Mouse (Mus musculus): Measurements from ENCODE around the gene Tox2. TPM values are rescaled to one million over a fixed set of nuclear protein-coding genes. Genes with fewer than 3 reads are reported as not detected.

The Tox2 gene
- polyA plus RNA-seq, 1 experiment from 2014 or later, result 20.3 TPM

GRCm38 (mm10) chr2:163370175-163370574, 167.2 kb downstream of the Tox2 start:
- H3K9ac ChIP-seq (ENCODE audit: low read length), result no peak overlapping the region
- H3K36me3 ChIP-seq (ENCODE audit: control insufficient read depth, insufficient read depth, low read length), result no peaks in the 10 kb centered on the region
- H3K9me3 ChIP-seq (ENCODE audit: control insufficient read depth, low read length), result no peaks in the 10 kb centered on the region
- WGBS, result 49% methylated on average over 4 of the region's 4 CpGs
- ATAC-seq (ENCODE audit: insufficient read depth, low FRiP score, low TSS enrichment) (no peak), DNase-seq (ENCODE audit: low spot score) (no peak)
- H3K4me2 ChIP-seq (ENCODE audit: low read depth), result no peak overlapping the region
- H3K27me3 ChIP-seq (ENCODE audit: control insufficient read depth, insufficient read depth, low read length), result peaks cover 12% of the 10 kb centered on the region
- no peak overlapping the region for H3K27ac ChIP-seq (ENCODE audit: low read depth, low read length)
- no peak overlapping the region for H3K4me3 ChIP-seq (ENCODE audit: low read depth, low read length)
- H3K4me1 ChIP-seq (ENCODE audit: control insufficient read depth, insufficient read depth, low read length), result no peaks in the 10 kb centered on the region

DNA sequence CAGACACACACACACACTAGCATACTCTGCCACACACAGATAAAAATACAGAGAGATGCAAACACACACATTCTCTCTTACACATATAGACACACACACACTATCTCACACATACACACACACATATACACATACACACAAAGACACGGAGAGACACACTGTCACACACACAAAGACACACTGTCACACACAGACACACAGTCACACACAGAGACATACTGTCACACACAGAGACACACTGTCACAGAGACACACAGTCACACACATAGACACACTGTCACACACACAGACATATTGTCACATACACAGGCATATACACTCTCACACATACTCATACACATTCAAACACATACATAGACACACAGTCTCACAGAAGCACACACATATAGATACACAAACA, 169.7 kb downstream of the Tox2 start:
- H3K27ac ChIP-seq (ENCODE audit: low read depth, low read length), result no peak overlapping the region
- no peaks in the 10 kb centered on the region for H3K36me3 ChIP-seq (ENCODE audit: control insufficient read depth, insufficient read depth, low read length)
- H3K4me1 ChIP-seq (ENCODE audit: control insufficient read depth, insufficient read depth, low read length), result no peaks in the 10 kb centered on the region
- no peak overlapping the region for H3K9ac ChIP-seq (ENCODE audit: low read length)
- WGBS, result 87% methylated on average over 1 of the region's 1 CpGs
- no peak overlapping the region for H3K4me3 ChIP-seq (ENCODE audit: low read depth, low read length)
- peaks cover 27% of the 10 kb centered on the region for H3K27me3 ChIP-seq (ENCODE audit: control insufficient read depth, insufficient read depth, low read length)
- ATAC-seq (ENCODE audit: insufficient read depth, low FRiP score, low TSS enrichment), result no peak
- DNase-seq (ENCODE audit: low spot score), result no peak
- no peak overlapping the region for H3K4me2 ChIP-seq (ENCODE audit: low read depth)
- H3K9me3 ChIP-seq (ENCODE audit: control insufficient read depth, low read length), result no peaks in the 10 kb centered on the region

Other genes with a start within 250 kb of the Tox2 start
- gene Sgk2, start 215.8 kb upstream of the Tox2 start, polyA plus RNA-seq (2014; fragmentation: Nextera tagmentation; extraction: Ambion mirVana), result not detected in 2 replicates
- gene Ift52, start 185.8 kb upstream of the Tox2 start, polyA plus RNA-seq (2014; fragmentation: Nextera tagmentation; extraction: Ambion mirVana), result 52.8 and 55.3 TPM in 2 replicates
- gene Mybl2, start 148.4 kb upstream of the Tox2 start, polyA plus RNA-seq (2014; fragmentation: Nextera tagmentation; extraction: Ambion mirVana), result 26.6 and 27.0 TPM in 2 replicates
- gene Gtsf1l, start 115.3 kb upstream of the Tox2 start, polyA plus RNA-seq (2014; fragmentation: Nextera tagmentation; extraction: Ambion mirVana), result 0.29 TPM in 1 of 2 replicates, not detected in the other
- 0.50 and 0.52 TPM in 2 replicates for gene Jph2, start 194.9 kb downstream of the Tox2 start, polyA plus RNA-seq (2014; fragmentation: Nextera tagmentation; extraction: Ambion mirVana)
- gene Oser1, start 221.6 kb downstream of the Tox2 start, polyA plus RNA-seq (2014; fragmentation: Nextera tagmentation; extraction: Ambion mirVana), result 85.4 and 86.7 TPM in 2 replicates
- 50.4 and 53.8 TPM in 2 replicates for gene Gdap1l1, start 235.4 kb downstream of the Tox2 start, polyA plus RNA-seq (2014; fragmentation: Nextera tagmentation; extraction: Ambion mirVana)

All from neural tube, embryonic 11.5 days (tissue).